Mouse (Mus musculus): ENCODE results near the gene Vgll2.

GRCm38 (mm10) chr10:52033729-52034128 lies 11.4 kb downstream of the Vgll2 start:
- no peak for TF ChIP-seq CHD2 (IDR thresholded peaks at IDR 0.05; ENCODE audit: low read length)
- TF ChIP-seq POLR2AphosphoS5 (IDR thresholded peaks at IDR 0.05; ENCODE audit: borderline replicate concordance, low read depth, low read length) = no peak
- no peak for TF ChIP-seq POLR2A (IDR thresholded peaks at IDR 0.05; ENCODE audit: control insufficient read depth in 1 of 2, insufficient read depth in 1 of 2, low read depth in 1 of 2, low read length in 2 of 2, poor library complexity in 1 of 2)
- no peak for TF ChIP-seq CTCF (IDR thresholded peaks at IDR 0.05 in 2 of 3, conservative IDR thresholded peaks at IDR 0.05 in 1 of 3; ENCODE audit: control insufficient read depth in 1 of 3, insufficient read depth in 1 of 3, low read depth in 2 of 3, low read length in 3 of 3, poor library complexity in 1 of 3, severe bottlenecking in 1 of 3)
- no peak for TF ChIP-seq RCOR1 (IDR thresholded peaks at IDR 0.05; ENCODE audit: low read depth, low read length)
- no peak for TF ChIP-seq NRF1 (IDR thresholded peaks at IDR 0.05; ENCODE audit: insufficient read depth, low read depth, low read length, poor library complexity, severe bottlenecking)
- TF ChIP-seq NELFE (IDR thresholded peaks at IDR 0.05; ENCODE audit: low read depth, low read length) = no peak
- no peak for TF ChIP-seq BHLHE40 (IDR thresholded peaks at IDR 0.05; ENCODE audit: borderline replicate concordance, low read depth, low read length)
- TF ChIP-seq JUND (IDR thresholded peaks at IDR 0.05; ENCODE audit: low read depth, low read length) = no peak
- no peak for TF ChIP-seq ZC3H11A (IDR thresholded peaks at IDR 0.05; ENCODE audit: low read depth, low read length)
- no peak for TF ChIP-seq GATA1 (IDR thresholded peaks at IDR 0.05; ENCODE audit: low read depth, low read length)
